Mouse (Mus musculus): Measurements from ENCODE around the gene Hmgcs2.
A peak's percentile ranks its signal among the peaks of the same experiment; 100 is the strongest.

Hmgcs2 gene

GRCm38 (mm10) chr3:98339097-98339705, 59.0 kb downstream of the Hmgcs2 start:
- DNase-seq = no peak

- peak; percentile 31 for DNase-seq
These were observed 59.5 kb downstream of the Hmgcs2 start, which contains the start of gene Phgdh for GRCm38 (mm10) chr3:98339706-98340109. Phgdh (minus strand) TSS chr3:98339990.

GRCm38 (mm10) chr3:98340818-98341594, 60.8 kb downstream of the Hmgcs2 start:
- no peak for DNase-seq

DNA sequence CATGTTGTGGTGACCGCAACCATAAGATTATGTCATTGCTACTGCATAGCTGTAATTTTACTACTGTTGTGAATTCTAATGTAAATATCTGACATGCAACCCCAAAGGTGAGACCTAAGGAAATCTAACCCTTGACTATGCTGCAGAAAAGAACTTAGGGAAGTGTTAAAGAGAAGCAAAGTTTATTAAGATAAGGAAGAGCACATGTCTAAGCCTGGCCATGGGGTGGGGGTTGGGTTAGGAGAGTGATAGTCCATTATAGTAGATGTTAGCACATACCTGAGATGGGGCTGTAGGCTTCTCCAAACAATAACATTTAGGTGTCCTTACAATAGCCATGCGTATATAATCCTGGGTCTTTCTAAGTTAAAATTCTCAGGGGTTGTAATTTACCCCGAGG, 63.0 kb downstream of the Hmgcs2 start:
- DNase-seq = no peak

DNA sequence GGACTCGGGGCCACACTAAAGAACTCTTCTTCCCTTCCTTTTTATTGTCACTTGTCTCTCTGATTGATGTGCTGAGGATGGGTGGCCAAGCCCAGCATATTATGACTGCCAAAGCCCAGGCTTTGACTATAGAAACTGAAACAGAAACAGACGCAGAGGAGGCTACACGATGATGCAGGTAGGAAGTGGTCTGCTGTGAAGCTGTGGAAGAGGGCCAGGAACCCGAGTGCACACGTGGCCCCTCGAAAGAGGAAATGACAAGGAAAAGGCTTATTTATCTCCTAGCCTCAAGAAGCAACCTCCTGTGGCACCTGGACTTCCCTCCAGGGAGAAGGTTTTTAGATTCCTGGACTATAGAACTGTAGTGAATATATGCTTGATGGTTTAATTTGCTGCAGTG, 67.9 kb downstream of the Hmgcs2 start:
- DNase-seq = no peak

DNA sequence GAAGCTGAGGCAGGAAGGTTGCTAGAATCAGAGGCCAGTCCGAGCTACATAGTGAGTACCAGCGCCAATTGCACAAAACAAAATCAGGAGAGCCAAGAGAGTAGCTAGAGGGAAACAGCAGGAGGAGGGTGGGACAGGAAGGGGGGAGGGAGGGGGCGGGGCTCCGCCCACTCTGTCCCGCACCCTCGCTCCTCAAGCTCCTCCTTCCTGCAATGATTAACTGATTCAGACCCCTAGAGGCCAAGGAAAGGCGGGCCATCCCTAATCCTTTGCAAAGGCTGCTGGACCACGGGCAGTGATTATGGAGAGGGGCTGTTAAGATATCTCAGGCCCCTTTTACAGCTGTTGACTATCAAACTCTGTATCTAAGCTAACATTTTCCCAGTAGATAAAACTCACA, 68.5 kb downstream of the Hmgcs2 start:
- DNase-seq = no peak

GRCm38 (mm10) chr3:98353892-98354291, 73.7 kb downstream of the Hmgcs2 start:
- DNase-seq = peak; percentile 32

DNA sequence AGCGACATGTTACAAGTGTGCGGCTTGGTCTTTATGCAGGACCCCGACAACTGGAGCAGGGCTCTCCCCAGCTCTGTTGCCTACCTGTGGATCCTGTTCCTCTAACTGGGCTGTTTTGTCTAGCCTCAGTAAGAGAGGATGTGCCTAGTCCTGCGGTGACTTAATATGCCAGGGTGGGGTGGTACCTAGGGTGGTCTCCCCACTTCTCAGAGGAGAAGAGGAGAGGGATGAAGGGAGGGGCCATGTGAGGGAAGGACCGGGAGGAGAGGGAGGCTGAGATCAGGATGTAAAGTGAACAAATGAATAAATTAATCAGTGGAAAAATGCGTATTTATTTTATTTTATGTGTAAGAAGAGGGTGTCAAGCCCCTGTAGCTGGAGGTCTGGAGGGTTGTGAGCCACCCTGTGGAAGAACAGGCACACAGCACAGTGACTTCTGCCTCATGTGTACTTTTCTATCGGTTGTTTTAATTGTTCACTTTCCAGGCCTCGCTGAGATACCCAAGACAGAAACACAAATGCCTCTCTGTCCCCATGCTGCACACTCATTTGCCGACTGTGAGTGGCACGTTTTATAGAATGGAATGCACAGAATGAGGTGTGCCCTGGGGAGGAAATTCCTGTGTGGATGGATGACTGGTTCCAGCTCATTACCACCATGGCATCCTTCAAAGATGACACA, 75.2 kb downstream of the Hmgcs2 start:
- DNase-seq = no peak

DNA sequence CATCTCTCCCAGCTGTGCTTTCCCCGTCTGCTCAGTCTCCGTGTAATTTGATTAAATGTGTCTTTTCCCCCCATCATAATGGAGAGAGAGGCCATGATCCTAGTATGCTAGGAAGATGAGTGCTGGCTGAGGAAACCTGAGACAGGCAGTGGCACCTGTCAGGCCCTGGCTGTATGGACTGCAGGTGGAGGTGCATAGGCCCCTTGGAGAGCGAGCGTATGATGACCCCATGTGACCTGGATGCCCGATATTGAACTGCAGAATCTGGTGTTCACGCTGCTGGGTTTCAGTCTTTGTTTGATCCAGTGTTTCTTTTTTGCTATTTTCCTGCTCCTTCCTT, 75.8 kb downstream of the Hmgcs2 start:
- no peak for DNase-seq

GRCm38 (mm10) chr3:98356632-98357370, 76.6 kb downstream of the Hmgcs2 start:
- no peak for DNase-seq
